Mouse (Mus musculus) lung, embryonic 15.5 days (tissue): ENCODE data around the gene Dlx5. TPM values are rescaled to one million over a fixed set of nuclear protein-coding genes. Genes with fewer than 3 reads are reported as not detected.

Experiments
- ATAC-seq: fragments of 200-750 bp; cut with Nextera tagmentation; 2 replicates; pipeline ENCODE4 v1.8.0; 2017; ENCODE audit warnings: moderate number of reproducible peaks, borderline replicate concordance; ENCODE audit not compliant: low FRiP score, low TSS enrichment; ENCODE audit errors: extremely low read depth
- H3K27ac ChIP-seq: fragments of 300-500 bp; sonication (generic); 2 replicates; pipeline ENCODE4 v1.5.1; 2015; ENCODE audit warnings: moderate library complexity, mild to moderate bottlenecking, inconsistent platforms
- H3K27me3 ChIP-seq: fragments of 300-500 bp; sonication (generic); 2 replicates; pipeline ENCODE4 v1.6.1; 2015; ENCODE audit warnings: inconsistent platforms
- H3K36me3 ChIP-seq: fragments of 300-500 bp; sonication (generic); 2 replicates; pipeline ENCODE4 v1.6.1; 2015; ENCODE audit warnings: inconsistent platforms
- H3K4me1 ChIP-seq: fragments of 300-500 bp; sonication (generic); 2 replicates; pipeline ENCODE4 v1.6.1; 2015; ENCODE audit warnings: inconsistent platforms
- H3K4me2 ChIP-seq: fragments of 300-500 bp; sonication (generic); 2 replicates; pipeline ENCODE4 v1.6.1; 2015; ENCODE audit warnings: inconsistent platforms, mild to moderate bottlenecking, moderate library complexity
- H3K4me3 ChIP-seq: fragments of 300-500 bp; sonication (generic); 2 replicates; pipeline ENCODE4 v1.5.1; 2015; ENCODE audit warnings: mild to moderate bottlenecking, inconsistent platforms
- H3K9ac ChIP-seq: fragments of 300-500 bp; sonication (generic); 2 replicates; pipeline ENCODE4 v1.6.1; 2015; ENCODE audit warnings: inconsistent platforms
- H3K9me3 ChIP-seq: fragments of 300-500 bp; sonication (generic); 2 replicates; pipeline ENCODE4 v1.6.1; 2016; ENCODE audit warnings: inconsistent platforms
- WGBS: fragments of 180-500 bp; shearing (Covaris S2); methylation state at CpG from one replicate; pipeline ENCODE4 v1.1.7; 2015; 5-methylcytosine and 5-hydroxymethylcytosine counted together
- polyA plus RNA-seq: library from polyadenylated mRNA; unstranded; fragments of >200 nt; fragmentation: Nextera tagmentation; extraction: Ambion mirVana; gene quantifications from 2 replicates; pipeline ENCODE4 v1.2.1, GENCODE M21; 2015

Gene Dlx5
- polyA plus RNA-seq: 0.20 and 0.27 TPM in 2 replicates

DNA sequence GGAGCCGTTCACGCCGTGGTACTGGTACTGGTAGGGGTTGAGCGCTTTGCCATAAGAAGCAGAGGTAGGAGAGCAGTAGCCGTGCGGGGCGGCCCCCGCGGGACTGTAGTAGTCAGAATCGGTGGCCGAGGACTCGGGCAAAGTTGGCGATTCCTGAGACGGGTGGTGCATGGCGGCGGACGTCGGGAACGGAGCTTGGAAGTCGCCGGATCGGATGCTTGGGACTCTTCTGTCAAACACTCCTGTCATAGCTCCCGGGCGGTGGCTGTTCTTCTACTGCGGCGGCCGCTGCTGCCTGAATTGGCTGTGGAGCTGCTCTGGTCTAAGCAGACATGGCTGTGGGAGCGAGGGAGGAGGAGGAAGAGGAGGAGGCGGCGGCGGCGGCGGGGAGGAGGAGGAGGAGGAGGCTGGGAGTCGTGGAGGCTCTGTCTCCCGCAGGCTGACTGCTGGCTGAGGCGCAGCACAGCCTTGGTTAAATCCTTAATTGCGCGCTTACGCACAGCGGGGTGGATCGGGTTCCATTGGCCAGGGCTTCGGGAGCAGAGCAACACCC lies at the start of gene Dlx5:
TSS of gene Dlx5 (minus strand) at position 448 of the 553 bp plus-strand sequence.
- H3K4me2 ChIP-seq: peak within 1 kb of the TSS; percentile 85
- ATAC-seq: peak; percentile 62; the same call in 1 of the 2 replicates
- peaks cover 87% of the 10 kb centered on the region for H3K27me3 ChIP-seq
- peaks cover 20% of the 10 kb centered on the region for H3K4me1 ChIP-seq
- H3K36me3 ChIP-seq: no peaks in the 10 kb centered on the region
- H3K9me3 ChIP-seq: no peaks in the 10 kb centered on the region
- H3K9ac ChIP-seq: peak within 1 kb of the TSS; percentile 19; the same call in 1 of the 2 replicates
- H3K4me3 ChIP-seq: peak within 1 kb of the TSS; percentile 42
- no peak within 1 kb of the TSS for H3K27ac ChIP-seq
- under 1% methylated on average over 36 of the region's 42 CpGs for whole genome bisulfite sequencing

- H3K27me3 ChIP-seq: no peaks in the 10 kb centered on the region
- no peaks in the 10 kb centered on the region for H3K4me1 ChIP-seq
- 53% methylated on average over 4 of the region's 4 CpGs for WGBS
- H3K36me3 ChIP-seq: no peaks in the 10 kb centered on the region
- H3K9me3 ChIP-seq: no peaks in the 10 kb centered on the region
- H3K4me2 ChIP-seq: no peak overlapping the region
- H3K4me3 ChIP-seq: no peak overlapping the region
- H3K27ac ChIP-seq: no peak overlapping the region
- no peak for ATAC-seq
- H3K9ac ChIP-seq: no peak overlapping the region
These were observed 49.6 kb upstream of the Dlx5 start for GRCm38 (mm10) chr6:6931507-6931906.

- no peaks in the 10 kb centered on the region for H3K9me3 ChIP-seq
- no peak for ATAC-seq
- 73% methylated on average over 4 of the region's 4 CpGs for WGBS
- no peak overlapping the region for H3K9ac ChIP-seq
- no peaks in the 10 kb centered on the region for H3K4me1 ChIP-seq
- no peak overlapping the region for H3K4me3 ChIP-seq
- H3K36me3 ChIP-seq: no peaks in the 10 kb centered on the region
- H3K27ac ChIP-seq: no peak overlapping the region
- H3K27me3 ChIP-seq: no peaks in the 10 kb centered on the region
- H3K4me2 ChIP-seq: no peak overlapping the region
These were observed 48.9 kb upstream of the Dlx5 start for GRCm38 (mm10) chr6:6930831-6931230.

DNA sequence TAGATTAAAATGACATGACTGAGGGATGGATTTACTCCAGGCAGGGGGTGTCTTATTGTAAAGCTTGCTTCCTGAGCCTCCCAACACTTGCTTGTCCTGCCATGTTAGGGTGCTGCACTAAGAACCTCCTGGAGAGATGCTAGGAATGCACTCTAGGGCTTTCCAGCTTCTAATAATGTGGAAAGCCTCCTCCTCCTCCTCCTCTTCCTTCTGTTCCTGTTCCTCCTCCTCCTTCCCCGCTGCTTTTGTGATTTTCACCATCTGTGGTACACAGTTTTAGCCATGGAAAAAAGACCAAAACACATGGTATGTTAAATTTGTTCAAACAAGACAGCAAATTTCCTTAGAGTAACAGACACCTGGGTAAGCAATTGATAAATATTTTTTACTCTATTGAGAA lies 43.4 kb upstream of the Dlx5 start:
- H3K4me1 ChIP-seq: no peaks in the 10 kb centered on the region
- ATAC-seq: no peak

GRCm38 (mm10) chr6:6917334-6917733 lies 35.4 kb upstream of the Dlx5 start:
- WGBS: 78% methylated on average over 4 of the region's 4 CpGs
- Histone ChIP-seq H3K9ac (no peak overlapping the region), H3K27me3 (no peaks in the 10 kb centered on the region), H3K4me3 (no peak overlapping the region), H3K27ac (no peak overlapping the region), H3K36me3 (no peaks in the 10 kb centered on the region), H3K4me2 (no peak overlapping the region), H3K9me3 (no peaks in the 10 kb centered on the region), H3K4me1 (no peaks in the 10 kb centered on the region)
- no peak for ATAC-seq

More for the DNA sequence above, 43.4 kb upstream of the Dlx5 start:
- WGBS: 38% methylated on average over 1 of the region's 1 CpGs
- Histone ChIP-seq H3K9me3 (no peaks in the 10 kb centered on the region), H3K36me3 (no peaks in the 10 kb centered on the region), H3K27me3 (no peaks in the 10 kb centered on the region), H3K27ac (no peak overlapping the region), H3K9ac (no peak overlapping the region), H3K4me2 (no peak overlapping the region), H3K4me3 (no peak overlapping the region)

DNA sequence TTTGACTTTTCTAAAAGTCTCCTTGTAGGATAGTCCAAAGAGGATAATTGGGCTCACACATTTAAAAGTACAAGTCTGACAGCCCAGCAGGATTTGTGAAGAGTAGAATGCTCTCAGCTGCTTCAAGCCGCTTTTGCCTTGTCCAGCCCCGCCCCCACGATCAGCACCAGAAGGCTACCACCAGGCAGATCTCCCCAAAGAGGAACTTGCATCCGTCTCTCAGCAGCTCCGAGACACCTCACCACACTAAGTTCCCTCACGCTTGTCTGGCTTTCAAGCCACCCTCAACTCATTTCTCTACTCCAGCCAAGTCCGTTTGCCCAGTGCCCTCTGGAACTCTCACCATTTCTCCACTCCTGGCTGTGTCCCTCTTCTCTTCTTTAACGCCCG lies 33.6 kb upstream of the Dlx5 start:
- no peak overlapping the region for H3K27ac ChIP-seq
- H3K9ac ChIP-seq: no peak overlapping the region
- H3K9me3 ChIP-seq: no peaks in the 10 kb centered on the region
- H3K27me3 ChIP-seq: no peaks in the 10 kb centered on the region
- ATAC-seq: no peak
- WGBS: 51% methylated on average over 9 of the region's 9 CpGs
- no peak overlapping the region for H3K4me3 ChIP-seq
- H3K4me2 ChIP-seq: no peak overlapping the region
- no peaks in the 10 kb centered on the region for H3K4me1 ChIP-seq
- no peaks in the 10 kb centered on the region for H3K36me3 ChIP-seq

GRCm38 (mm10) chr6:6914849-6915525 lies 33.1 kb upstream of the Dlx5 start:
- ATAC-seq: peak; percentile 78

GRCm38 (mm10) chr6:6914304-6914703 lies 32.4 kb upstream of the Dlx5 start:
- WGBS: 56% methylated on average over 1 of the region's 1 CpGs
- ATAC-seq: no peak

More at GRCm38 (mm10) chr6:6914849-6915525, 33.1 kb upstream of the Dlx5 start:
- no peaks in the 10 kb centered on the region for H3K9me3 ChIP-seq
- H3K4me1 ChIP-seq: no peaks in the 10 kb centered on the region
- no peaks in the 10 kb centered on the region for H3K36me3 ChIP-seq
- no peak overlapping the region for H3K4me3 ChIP-seq
- H3K4me2 ChIP-seq: no peak overlapping the region
- no peak overlapping the region for H3K9ac ChIP-seq
- no peaks in the 10 kb centered on the region for H3K27me3 ChIP-seq
- H3K27ac ChIP-seq: no peak overlapping the region
- WGBS: 31% methylated on average over 5 of the region's 5 CpGs

DNA sequence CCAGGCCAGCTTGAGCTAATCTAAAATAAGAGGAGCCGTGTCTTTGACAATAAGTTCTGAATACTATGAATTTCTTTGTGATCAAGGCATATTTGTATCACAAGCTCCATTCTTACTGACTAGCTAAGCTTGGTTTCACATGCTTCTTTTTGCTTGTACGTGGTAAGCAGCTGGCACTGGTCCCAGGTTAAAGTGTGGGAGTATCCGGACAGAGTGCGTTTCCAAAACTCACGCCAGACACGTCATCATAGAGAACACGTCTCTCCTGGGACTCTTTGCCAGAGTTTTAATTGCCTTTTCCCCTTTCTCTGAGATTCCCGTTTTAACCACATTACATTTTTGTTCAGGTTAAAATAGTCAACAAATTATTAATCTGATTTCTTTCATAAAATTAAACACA lies 27.7 kb upstream of the Dlx5 start:
- no peak for ATAC-seq
- Histone ChIP-seq H3K27me3 (no peaks in the 10 kb centered on the region), H3K9me3 (no peaks in the 10 kb centered on the region), H3K27ac (no peak overlapping the region), H3K9ac (no peak overlapping the region), H3K4me1 (no peaks in the 10 kb centered on the region), H3K4me3 (no peak overlapping the region), H3K36me3 (no peaks in the 10 kb centered on the region), H3K4me2 (no peak overlapping the region)
- WGBS: 38% methylated on average over 8 of the region's 8 CpGs

More at GRCm38 (mm10) chr6:6914304-6914703, 32.4 kb upstream of the Dlx5 start:
- H3K4me3 ChIP-seq: no peak overlapping the region
- H3K27ac ChIP-seq: no peak overlapping the region
- H3K4me2 ChIP-seq: no peak overlapping the region
- no peaks in the 10 kb centered on the region for H3K36me3 ChIP-seq
- no peaks in the 10 kb centered on the region for H3K9me3 ChIP-seq
- no peak overlapping the region for H3K9ac ChIP-seq
- H3K4me1 ChIP-seq: no peaks in the 10 kb centered on the region
- no peaks in the 10 kb centered on the region for H3K27me3 ChIP-seq

GRCm38 (mm10) chr6:6890047-6890446 lies 8.2 kb upstream of the Dlx5 start:
- ATAC-seq: no peak
- no peak overlapping the region for H3K4me3 ChIP-seq
- no peak overlapping the region for H3K9ac ChIP-seq
- WGBS: 61% methylated on average over 6 of the region's 6 CpGs
- H3K4me1 ChIP-seq: no peaks in the 10 kb centered on the region
- no peak overlapping the region for H3K4me2 ChIP-seq
- H3K27me3 ChIP-seq: peaks cover 24% of the 10 kb centered on the region
- no peaks in the 10 kb centered on the region for H3K9me3 ChIP-seq
- H3K27ac ChIP-seq: no peak overlapping the region
- no peaks in the 10 kb centered on the region for H3K36me3 ChIP-seq

- no peak for ATAC-seq
- no peak overlapping the region for H3K4me3 ChIP-seq
- H3K4me2 ChIP-seq: no peak overlapping the region
- peaks cover 7% of the 10 kb centered on the region for H3K4me1 ChIP-seq
- H3K27ac ChIP-seq: no peak overlapping the region
- H3K27me3 ChIP-seq: peaks cover 61% of the 10 kb centered on the region
- 67% methylated on average over 3 of the region's 3 CpGs for WGBS
- no peaks in the 10 kb centered on the region for H3K9me3 ChIP-seq
- no peaks in the 10 kb centered on the region for H3K36me3 ChIP-seq
- H3K9ac ChIP-seq: no peak overlapping the region
These were observed 4.3 kb upstream of the Dlx5 start for GRCm38 (mm10) chr6:6886225-6886624.

GRCm38 (mm10) chr6:6884897-6885296 lies 3.0 kb upstream of the Dlx5 start:
- Histone ChIP-seq H3K27ac (no peak overlapping the region), H3K9me3 (no peaks in the 10 kb centered on the region), H3K27me3 (peaks cover 74% of the 10 kb centered on the region), H3K4me2 (no peak overlapping the region), H3K4me3 (no peak overlapping the region), H3K36me3 (no peaks in the 10 kb centered on the region), H3K9ac (no peak overlapping the region), H3K4me1 (peaks cover 13% of the 10 kb centered on the region)
- ATAC-seq: no peak
- 6% methylated on average over 12 of the region's 12 CpGs for WGBS
